Mouse (Mus musculus) gastrocnemius, adult 18-20 months (tissue): Measurements from ENCODE around the gene Cacna1d. TPM values are rescaled to one million over a fixed set of nuclear protein-coding genes. Genes with fewer than 3 reads are reported as not detected.

Experiments used
- total RNA-seq, 2 experiments: library from RNA; stranded (reverse); gene quantifications; 2 replicates each; pipeline ENCODE4 v1.2.3; 2021

Gene Cacna1d
- total RNA-seq, 2 experiments from 2014 or later: 0.26 to 0.37 TPM

Other genes with a start within 250 kb of the Cacna1d start
- 1 to 10 TPM; 7.2 to 8.1 TPM for gene Dcp1a, start 11.9 kb downstream of the Cacna1d start, total RNA-seq
- gene Tkt, start 56.9 kb upstream of the Cacna1d start, total RNA-seq: 10 to 100 TPM; 10.8 to 10.9 TPM
- 10 to 100 TPM in 1 of 2 experiments, 1 to 10 TPM in 1; 7.8 to 10.4 TPM for gene Prkcd, start 134.8 kb upstream of the Cacna1d start, total RNA-seq
- gene Rft1, start 162.9 kb upstream of the Cacna1d start, total RNA-seq: 1 to 10 TPM; 4.7 to 5.1 TPM
- gene Sfmbt1, start 223.4 kb upstream of the Cacna1d start, total RNA-seq: 10 to 100 TPM; 11.4 to 14.1 TPM